Mouse (Mus musculus): ENCODE results near the gene Ppih. TPM values are rescaled to one million over a fixed set of nuclear protein-coding genes. Genes with fewer than 3 reads are reported as not detected.
"Not testable (repeated sequence)": the region's sequence is repeated elsewhere in the genome, so short reads cannot be mapped to it uniquely, and the experiment has no call there.

Gene Ppih
- polyA plus RNA-seq, 1 experiment from 2014 or later = 50.7 TPM

- no peak overlapping the region for H3K27ac ChIP-seq (replicated peaks)
- no peak for ATAC-seq (ENCODE audit: extremely low read depth, insufficient number of reproducible peaks, low FRiP score, low TSS enrichment)
- peaks cover 38% of the 10 kb centered on the region for H3K4me1 ChIP-seq
- H3K4me2 ChIP-seq = no peak overlapping the region
- H3K36me3 ChIP-seq = peaks cover 76% of the 10 kb centered on the region
- H3K9ac ChIP-seq = no peak overlapping the region
- H3K4me3 ChIP-seq = no peak overlapping the region
- no peaks in the 10 kb centered on the region for H3K27me3 ChIP-seq (replicated peaks)
- H3K9me3 ChIP-seq = no peaks in the 10 kb centered on the region
- WGBS = 67% methylated on average over 2 of the region's 2 CpGs
These were observed 35.0 kb downstream of the Ppih start for GRCm38 (mm10) chr4:119285336-119285735.

GRCm38 (mm10) chr4:119284861-119285260, 35.5 kb downstream of the Ppih start:
- 83% methylated on average over 1 of the region's 1 CpGs for WGBS
- H3K4me1 ChIP-seq = peaks cover 34% of the 10 kb centered on the region
- H3K36me3 ChIP-seq = peaks cover 78% of the 10 kb centered on the region
- H3K4me3 ChIP-seq = no peak overlapping the region
- no peak overlapping the region for H3K27ac ChIP-seq (replicated peaks)
- no peaks in the 10 kb centered on the region for H3K9me3 ChIP-seq
- no peaks in the 10 kb centered on the region for H3K27me3 ChIP-seq (replicated peaks)
- H3K9ac ChIP-seq = no peak overlapping the region
- H3K4me2 ChIP-seq = no peak overlapping the region
- ATAC-seq (ENCODE audit: extremely low read depth, insufficient number of reproducible peaks, low FRiP score, low TSS enrichment) = no peak

GRCm38 (mm10) chr4:119278784-119279183, 41.6 kb downstream of the Ppih start:
- not testable (repeated sequence) for H3K9ac ChIP-seq; ATAC-seq (ENCODE audit: extremely low read depth, insufficient number of reproducible peaks, low FRiP score, low TSS enrichment); H3K27ac ChIP-seq (replicated peaks); H3K9me3 ChIP-seq; H3K27me3 ChIP-seq (replicated peaks); H3K4me3 ChIP-seq; H3K4me1 ChIP-seq; H3K4me2 ChIP-seq
- peaks cover 97% of the 10 kb centered on the region for H3K36me3 ChIP-seq
- 87% methylated on average over 15 of the region's 15 CpGs for WGBS

GRCm38 (mm10) chr4:119275726-119276125, 44.6 kb downstream of the Ppih start:
- H3K36me3 ChIP-seq = peaks cover 97% of the 10 kb centered on the region
- H3K27me3 ChIP-seq (replicated peaks) = no peaks in the 10 kb centered on the region
- 73% methylated on average over 2 of the region's 2 CpGs for WGBS
- H3K4me2 ChIP-seq = no peak overlapping the region
- H3K27ac ChIP-seq (replicated peaks) = peak overlapping the region; percentile 79
- H3K9me3 ChIP-seq = no peaks in the 10 kb centered on the region
- ATAC-seq (ENCODE audit: extremely low read depth, insufficient number of reproducible peaks, low FRiP score, low TSS enrichment) = no peak
- H3K9ac ChIP-seq = no peak overlapping the region
- H3K4me3 ChIP-seq = no peak overlapping the region
- H3K4me1 ChIP-seq = peaks cover 6% of the 10 kb centered on the region; the same call in 1 of the 2 replicates

GRCm38 (mm10) chr4:119275226-119275625, 45.1 kb downstream of the Ppih start:
- no peak for ATAC-seq (ENCODE audit: extremely low read depth, insufficient number of reproducible peaks, low FRiP score, low TSS enrichment)

GRCm38 (mm10) chr4:119274627-119275026, 45.7 kb downstream of the Ppih start:
- peaks cover 97% of the 10 kb centered on the region for H3K36me3 ChIP-seq
- no peak overlapping the region for H3K4me3 ChIP-seq
- H3K27me3 ChIP-seq (replicated peaks) = no peaks in the 10 kb centered on the region
- no peak for ATAC-seq (ENCODE audit: extremely low read depth, insufficient number of reproducible peaks, low FRiP score, low TSS enrichment)
- peaks cover 6% of the 10 kb centered on the region; the same call in 1 of the 2 replicates for H3K4me1 ChIP-seq
- H3K4me2 ChIP-seq = no peak overlapping the region
- H3K9me3 ChIP-seq = no peaks in the 10 kb centered on the region
- no peak overlapping the region for H3K9ac ChIP-seq
- H3K27ac ChIP-seq (replicated peaks) = peak overlapping the region; percentile 79
- WGBS = 77% methylated on average over 1 of the region's 1 CpGs

More at GRCm38 (mm10) chr4:119275226-119275625, 45.1 kb downstream of the Ppih start:
- no peaks in the 10 kb centered on the region for H3K27me3 ChIP-seq (replicated peaks)
- peaks cover 97% of the 10 kb centered on the region for H3K36me3 ChIP-seq
- H3K27ac ChIP-seq (replicated peaks) = peak overlapping the region; percentile 79
- peaks cover 6% of the 10 kb centered on the region; the same call in 1 of the 2 replicates for H3K4me1 ChIP-seq
- 54% methylated on average over 2 of the region's 2 CpGs for WGBS
- H3K9me3 ChIP-seq = no peaks in the 10 kb centered on the region
- H3K4me2 ChIP-seq = no peak overlapping the region
- no peak overlapping the region for H3K4me3 ChIP-seq
- H3K9ac ChIP-seq = no peak overlapping the region

GRCm38 (mm10) chr4:119266606-119267005, 53.7 kb downstream of the Ppih start:
- Histone ChIP-seq H3K36me3 (peaks cover 24% of the 10 kb centered on the region), H3K9ac (no peak overlapping the region), H3K4me2 (no peak overlapping the region), H3K27me3 (replicated peaks) (no peaks in the 10 kb centered on the region), H3K9me3 (no peaks in the 10 kb centered on the region), H3K4me1 (no peaks in the 10 kb centered on the region; the same call in 1 of the 2 replicates), H3K4me3 (no peak overlapping the region), H3K27ac (replicated peaks) (no peak overlapping the region)
- WGBS = 66% methylated on average over 13 of the region's 13 CpGs
- no peak for ATAC-seq (ENCODE audit: extremely low read depth, insufficient number of reproducible peaks, low FRiP score, low TSS enrichment)

GRCm38 (mm10) chr4:119263459-119263858, 56.9 kb downstream of the Ppih start:
- no peaks in the 10 kb centered on the region for H3K36me3 ChIP-seq
- no peak overlapping the region for H3K27ac ChIP-seq (replicated peaks)
- 53% methylated on average over 3 of the region's 3 CpGs for WGBS
- no peak overlapping the region for H3K4me3 ChIP-seq
- ATAC-seq (ENCODE audit: extremely low read depth, insufficient number of reproducible peaks, low FRiP score, low TSS enrichment) = no peak
- H3K4me2 ChIP-seq = no peak overlapping the region
- peaks cover 16% of the 10 kb centered on the region for H3K4me1 ChIP-seq
- no peak overlapping the region for H3K9ac ChIP-seq
- no peaks in the 10 kb centered on the region for H3K27me3 ChIP-seq (replicated peaks)
- no peaks in the 10 kb centered on the region for H3K9me3 ChIP-seq

- no peak overlapping the region for H3K27ac ChIP-seq (replicated peaks)
- ATAC-seq (ENCODE audit: extremely low read depth, insufficient number of reproducible peaks, low FRiP score, low TSS enrichment) = no peak
- no peak overlapping the region for H3K4me3 ChIP-seq
- no peaks in the 10 kb centered on the region for H3K36me3 ChIP-seq
- no peaks in the 10 kb centered on the region for H3K9me3 ChIP-seq
- H3K4me2 ChIP-seq = no peak overlapping the region
- 76% methylated on average over 5 of the region's 5 CpGs for WGBS
- peaks cover 16% of the 10 kb centered on the region for H3K4me1 ChIP-seq
- H3K27me3 ChIP-seq (replicated peaks) = no peaks in the 10 kb centered on the region
- H3K9ac ChIP-seq = no peak overlapping the region
These were observed 57.9 kb downstream of the Ppih start for GRCm38 (mm10) chr4:119262483-119262882.

GRCm38 (mm10) chr4:119261087-119261713, 59.1 kb downstream of the Ppih start:
- H3K4me3 ChIP-seq = no peak overlapping the region
- no peak overlapping the region for H3K9ac ChIP-seq
- H3K36me3 ChIP-seq = no peaks in the 10 kb centered on the region
- no peak for ATAC-seq (ENCODE audit: extremely low read depth, insufficient number of reproducible peaks, low FRiP score, low TSS enrichment)
- peaks cover 16% of the 10 kb centered on the region for H3K4me1 ChIP-seq
- H3K27ac ChIP-seq (replicated peaks) = no peak overlapping the region; the same call in 1 of the 2 replicates
- no peak overlapping the region for H3K4me2 ChIP-seq
- WGBS = 38% methylated on average over 7 of the region's 7 CpGs
- no peaks in the 10 kb centered on the region for H3K9me3 ChIP-seq
- H3K27me3 ChIP-seq (replicated peaks) = no peaks in the 10 kb centered on the region

GRCm38 (mm10) chr4:119259344-119260254, 60.7 kb downstream of the Ppih start:
- Histone ChIP-seq H3K9ac (no peak overlapping the region), H3K27me3 (replicated peaks) (no peaks in the 10 kb centered on the region), H3K36me3 (no peaks in the 10 kb centered on the region), H3K9me3 (no peaks in the 10 kb centered on the region), H3K4me2 (no peak overlapping the region), H3K4me1 (peaks cover 17% of the 10 kb centered on the region), H3K27ac (replicated peaks) (no peak overlapping the region), H3K4me3 (no peak overlapping the region)
- WGBS = 67% methylated on average over 15 of the region's 15 CpGs
- ATAC-seq (ENCODE audit: extremely low read depth, insufficient number of reproducible peaks, low FRiP score, low TSS enrichment) = no peak

Measured in heart, embryonic 13.5 days (tissue).